Mouse (Mus musculus) adrenal gland (tissue): ENCODE measurements around the gene Lin9.
"Not testable (repeated sequence)": the region's sequence is repeated elsewhere in the genome, so short reads cannot be mapped to it uniquely, and the experiment has no call there.

Experiments used
- intact Hi-C: fragments of 180-260 bp; cut with DNase I; formaldehyde crosslinking; loops from one replicate; pipeline ENCODE4 v1.15.1; 2025
- long read RNA-seq, 2 experiments: library from polyadenylated mRNA; unstranded; transcript quantifications; one replicate each; pipeline ENCODE4 v2.0.0; 2020; ENCODE audit warnings: borderline replicate concordance in 1 of 2; ENCODE audit not compliant: insufficient replicate concordance in 1 of 2

Gene Lin9
- long read RNA-seq, experiment 1, partial matches to known transcripts = 3 of 5 reads
- long read RNA-seq, experiment 1, other reads (novel, unspliced or antisense) = 1 of 5 reads
- long read RNA-seq, experiment 2, partial matches to known transcripts = 0 of 1 reads
- long read RNA-seq, experiment 2, other reads (novel, unspliced or antisense) = 0 of 1 reads

- intact Hi-C loops = no loop called here
Observed at GRCm38 (mm10) chr1:180641137-180641517, at the start of gene Lin9. Gene Lin9, plus strand, starts transcription at chr1:180641150.

GRCm38 (mm10) chr1:180600578-180600977 is 40.4 kb upstream of the Lin9 start:
- intact Hi-C loops = no loop called here

- intact Hi-C loops = no loop called here
Observed at GRCm38 (mm10) chr1:180601806-180602205, 39.1 kb upstream of the Lin9 start.

DNA sequence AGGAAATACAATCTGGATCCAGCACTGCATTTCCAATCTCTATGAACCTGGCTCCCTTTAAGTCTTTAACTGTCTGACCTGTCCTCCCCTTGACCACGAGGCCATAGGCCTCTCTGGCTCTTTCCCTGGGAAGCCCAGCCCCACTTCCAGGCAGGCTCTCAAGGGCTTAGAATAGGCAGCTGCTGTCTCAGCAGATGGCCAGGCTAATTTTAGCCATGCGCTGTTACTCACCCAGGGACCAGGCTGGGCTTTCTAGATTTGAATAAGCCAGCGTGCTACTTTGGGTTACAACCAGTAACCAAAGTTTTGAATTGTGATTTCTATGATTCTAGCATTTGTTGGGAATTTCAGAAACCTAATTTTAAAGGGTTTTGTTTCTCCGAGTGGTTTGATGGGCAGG is 36.4 kb upstream of the Lin9 start:
- intact Hi-C loops = no loop called here

DNA sequence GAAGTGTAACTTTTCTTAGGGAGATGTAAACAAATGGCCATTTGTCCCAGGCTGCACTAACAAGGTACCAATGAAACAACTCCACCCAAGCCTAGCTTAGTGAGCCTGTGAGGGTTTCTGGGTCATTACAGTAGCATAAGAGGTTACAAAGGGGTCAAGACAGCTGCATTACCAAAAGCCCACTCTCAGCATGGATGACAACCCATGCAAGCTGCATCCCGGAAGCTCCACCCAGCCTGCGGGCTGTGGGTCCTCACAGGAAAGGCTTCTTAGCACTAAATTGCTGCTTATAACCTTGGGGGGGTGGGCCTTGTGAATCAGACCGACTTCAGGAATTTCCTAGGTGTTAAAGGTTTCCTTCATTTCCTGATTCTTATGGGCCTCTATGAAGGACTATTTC is 34.8 kb upstream of the Lin9 start:
- intact Hi-C loops = no loop called here

- intact Hi-C loops = no loop called here
Observed at GRCm38 (mm10) chr1:180606796-180607577, 34.0 kb upstream of the Lin9 start.

DNA sequence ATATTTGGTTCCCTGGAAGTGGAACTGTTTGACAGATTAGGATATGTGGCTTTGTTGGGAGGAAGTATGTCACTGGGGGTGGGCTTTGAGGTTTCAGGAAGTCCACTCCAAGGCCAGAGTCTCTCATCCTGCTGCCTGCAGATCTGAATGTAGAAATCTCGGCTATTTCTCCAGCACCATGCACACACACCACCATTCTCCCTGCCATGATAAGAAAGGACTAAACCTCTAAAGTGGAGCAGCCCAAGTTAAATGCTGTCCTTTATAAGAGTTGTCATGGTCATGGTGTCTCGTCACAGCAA is 33.4 kb upstream of the Lin9 start:
- intact Hi-C loops = no loop called here

GRCm38 (mm10) chr1:180611842-180612241 is 29.1 kb upstream of the Lin9 start:
- intact Hi-C loops = not testable (repeated sequence)

DNA sequence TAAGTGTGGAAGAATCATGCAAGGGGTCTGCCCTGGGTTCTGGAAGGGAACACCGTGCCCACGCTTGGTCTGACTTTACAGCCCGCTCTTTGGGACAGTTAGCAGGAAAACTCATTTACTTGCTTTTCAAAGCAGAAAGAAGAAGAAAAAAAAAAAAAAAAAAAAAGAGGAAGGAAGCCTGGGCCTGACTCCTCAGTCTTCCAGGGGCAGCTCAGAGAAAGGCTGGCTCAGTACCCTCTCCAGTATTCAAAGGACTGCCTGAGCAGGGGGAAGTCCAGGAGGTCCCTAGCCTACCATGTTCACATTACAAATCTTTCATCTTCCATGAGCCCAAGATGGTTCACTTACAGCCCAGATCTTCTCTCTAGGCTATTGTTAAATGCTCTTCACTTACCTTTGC is 24.2 kb upstream of the Lin9 start:
- intact Hi-C loops = no loop called here

DNA sequence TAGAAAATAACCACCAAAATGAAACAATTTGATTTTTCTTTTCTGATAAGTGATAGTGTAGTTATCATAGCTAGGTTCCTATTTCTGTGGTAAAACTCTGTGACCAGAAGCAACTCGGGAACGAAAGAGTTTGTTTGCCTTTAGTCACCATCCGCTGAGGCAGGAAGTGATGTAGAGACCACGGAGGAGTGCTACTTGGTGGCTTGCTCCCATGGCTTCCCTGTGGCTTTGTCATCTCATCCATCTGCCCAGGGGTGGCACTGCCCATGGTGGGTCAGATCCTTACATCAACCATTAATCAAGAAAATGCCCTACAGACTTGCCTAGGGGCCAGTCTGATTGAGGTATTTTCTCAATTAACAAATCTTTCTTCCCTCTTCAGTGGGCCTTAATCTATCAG is 18.6 kb upstream of the Lin9 start:
- intact Hi-C loops = no loop called here

DNA sequence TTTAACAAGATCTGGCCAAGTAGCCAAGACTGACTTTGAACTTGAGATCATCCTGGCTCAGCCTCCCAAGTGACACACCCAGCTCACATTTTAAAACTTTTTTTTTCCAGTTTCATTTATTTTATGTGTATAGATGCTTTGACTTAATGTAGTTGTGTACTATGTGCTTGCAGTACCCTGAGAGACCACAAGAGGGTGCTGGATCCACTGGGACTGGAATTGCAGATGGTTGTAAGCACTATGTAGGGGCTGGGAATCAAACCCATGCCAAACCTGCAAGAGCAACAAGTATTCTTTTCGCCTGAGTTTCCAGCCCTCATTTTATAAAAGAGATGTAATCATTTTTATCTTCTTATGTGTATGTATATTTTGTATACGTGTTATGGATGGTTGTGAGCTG is 17.0 kb upstream of the Lin9 start:
- intact Hi-C loops = no loop called here

DNA sequence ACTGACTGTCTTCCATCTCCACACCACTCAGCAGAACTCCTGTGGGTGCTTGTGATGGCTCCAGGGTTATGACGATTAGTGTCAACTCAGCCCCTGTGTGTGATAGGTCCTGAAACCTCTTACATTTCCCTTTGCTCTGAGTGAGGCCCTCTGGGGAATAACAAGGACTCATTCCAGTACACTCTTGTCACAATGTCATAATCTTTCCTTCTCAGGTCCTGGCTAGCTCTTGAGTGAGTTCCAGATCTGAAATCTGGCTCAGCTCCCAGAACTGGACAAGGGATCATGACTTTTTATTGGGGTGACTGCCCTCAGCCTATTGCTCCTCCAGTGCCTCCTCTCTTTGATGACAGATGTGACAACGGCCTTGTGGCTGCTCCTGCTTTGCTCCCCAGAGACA is 14.8 kb upstream of the Lin9 start:
- intact Hi-C loops = no loop called here

DNA sequence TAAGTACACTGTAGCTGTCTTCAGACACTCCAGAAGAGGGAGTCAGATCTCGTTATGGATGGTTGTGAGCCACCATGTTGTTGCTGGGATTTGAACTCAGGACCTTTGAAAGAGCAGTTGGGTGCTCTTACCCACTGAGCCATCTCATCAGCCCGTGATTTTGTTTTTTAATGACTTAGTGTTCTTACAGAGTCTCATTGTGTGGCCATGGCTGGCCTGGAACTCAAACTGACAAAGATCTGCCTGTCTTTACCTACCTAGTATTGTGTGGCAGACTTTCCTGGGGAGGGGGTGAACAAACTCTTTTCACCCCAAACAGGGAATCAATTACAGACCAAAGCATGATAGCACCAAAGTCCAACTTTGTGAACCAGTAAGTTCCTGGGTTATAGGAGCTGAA is 3.2 kb upstream of the Lin9 start:
- intact Hi-C loops = not testable (repeated sequence)

- intact Hi-C loops = no loop called here
Observed at GRCm38 (mm10) chr1:180639416-180640401, 1.2 kb upstream of the Lin9 start.

DNA sequence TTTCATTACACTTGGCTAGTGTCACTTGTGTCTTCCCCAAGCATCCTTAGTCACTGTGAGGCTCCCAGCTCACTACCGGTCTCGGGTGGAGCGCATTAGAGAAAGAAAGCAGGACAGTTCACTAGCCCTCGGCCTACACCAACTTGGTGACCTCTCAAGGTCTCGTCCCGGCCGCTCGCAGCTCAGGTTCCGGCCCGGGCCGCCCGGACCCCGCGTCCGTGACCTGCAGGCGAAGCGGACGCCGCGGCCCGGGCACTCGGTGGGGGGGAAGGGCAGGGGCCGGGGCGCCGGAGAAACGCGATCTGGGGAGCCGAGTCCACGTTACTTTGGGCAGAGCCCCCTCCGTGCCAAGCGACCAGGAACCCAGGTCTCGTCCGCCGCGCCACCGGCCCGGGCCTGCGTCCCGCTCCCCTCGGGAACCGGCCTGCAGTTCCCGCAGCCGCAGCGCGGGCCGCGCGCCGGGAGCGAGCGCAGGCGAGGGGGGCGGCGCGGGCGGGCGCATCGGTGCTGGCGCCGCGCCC is 285 bp upstream of the Lin9 start:
- intact Hi-C loops = no loop called here

GRCm38 (mm10) chr1:180641518-180642227 is 723 bp downstream of the Lin9 start:
- intact Hi-C loops = no loop called here

DNA sequence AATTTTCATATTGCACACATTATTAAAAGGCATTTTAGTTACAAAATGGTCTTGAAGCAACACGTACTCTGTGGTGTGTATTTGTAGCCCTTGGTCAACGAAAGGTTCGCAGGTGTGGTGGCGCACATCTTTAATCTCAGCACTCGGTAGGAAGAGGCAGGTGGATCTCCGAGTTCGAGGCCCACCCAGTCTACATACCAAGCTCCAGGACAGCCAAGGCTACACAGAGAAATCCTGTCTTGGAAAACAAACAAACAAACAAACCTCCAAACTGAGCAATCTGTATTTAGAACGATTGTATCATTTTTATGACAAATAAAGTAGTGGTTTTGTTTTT is 1.2 kb downstream of the Lin9 start:
- intact Hi-C loops = no loop called here

GRCm38 (mm10) chr1:180691284-180691683 is 50.3 kb downstream of the Lin9 start:
- intact Hi-C loops = no loop called here

DNA sequence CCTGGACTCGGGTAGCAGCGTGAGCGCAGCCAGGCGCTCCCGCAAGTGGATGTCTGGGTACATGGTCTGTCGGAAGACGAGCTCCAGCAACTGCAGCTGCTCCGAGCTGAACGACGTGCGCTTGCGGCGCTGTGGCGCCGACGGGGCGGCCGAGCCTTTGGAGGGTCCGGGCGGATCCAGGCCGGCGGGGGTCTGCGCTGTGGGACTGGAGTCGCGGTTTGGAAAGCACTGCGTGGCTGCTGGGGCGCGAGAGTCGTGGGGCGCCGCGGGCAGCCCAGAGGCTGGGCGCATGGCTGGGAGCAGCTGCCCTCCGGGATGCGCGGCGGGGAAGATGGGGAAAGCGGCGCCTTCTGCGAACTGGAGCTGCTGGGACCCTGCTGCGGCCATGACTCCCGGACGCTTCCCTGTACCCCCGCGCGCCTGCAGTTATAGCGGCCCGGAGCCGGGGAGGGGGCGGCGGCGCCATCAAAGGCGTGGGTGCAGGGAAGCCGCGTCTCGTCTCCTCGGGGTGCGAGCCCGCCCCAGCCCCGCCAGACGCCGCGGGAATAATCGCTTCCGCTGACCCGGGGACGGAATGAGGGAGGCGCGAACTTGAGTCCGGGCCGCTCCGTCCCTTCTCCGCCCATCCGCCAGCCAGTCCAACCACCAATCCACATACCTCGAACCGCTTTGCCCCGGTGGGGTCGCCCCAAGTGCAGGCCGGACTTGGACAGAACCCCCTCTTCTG is 55.8 kb downstream of the Lin9 start, which contains the start of gene Mixl1:
Mixl1 (minus strand) TSS at position 409 of the 727 bp plus-strand sequence.
- intact Hi-C loops = no loop called here

GRCm38 (mm10) chr1:180698063-180698462 is 57.1 kb downstream of the Lin9 start:
- intact Hi-C loops = no loop called here

GRCm38 (mm10) chr1:180703400-180703799 is 62.5 kb downstream of the Lin9 start:
- intact Hi-C loops = no loop called here
